Mouse (Mus musculus): ENCODE results near the gene Olfr1303. TPM values are rescaled to one million over a fixed set of nuclear protein-coding genes. Genes with fewer than 3 reads are reported as not detected.

The Olfr1303 gene
- not detected in 2 replicates for polyA plus RNA-seq (2015; fragmentation: Nextera tagmentation; extraction: Ambion mirVana)

GRCm38 (mm10) chr2:111820240-111820639 is at the start of gene Olfr1303:
Gene Olfr1303 (minus strand): TSS chr2:111820340.
- no peak for ATAC-seq
- H3K9ac ChIP-seq = no peak within 1 kb of the TSS
- H3K4me3 ChIP-seq (replicated peaks) = no peak within 1 kb of the TSS
- WGBS = 80% methylated on average over 2 of the region's 2 CpGs
- no peaks in the 10 kb centered on the region for H3K36me3 ChIP-seq
- no peaks in the 10 kb centered on the region for H3K4me1 ChIP-seq (replicated peaks)
- no peaks in the 10 kb centered on the region for H3K9me3 ChIP-seq
- no peaks in the 10 kb centered on the region for H3K27me3 ChIP-seq (replicated peaks)
- H3K4me2 ChIP-seq (replicated peaks) = no peak within 1 kb of the TSS
- no peak within 1 kb of the TSS for H3K27ac ChIP-seq

DNA sequence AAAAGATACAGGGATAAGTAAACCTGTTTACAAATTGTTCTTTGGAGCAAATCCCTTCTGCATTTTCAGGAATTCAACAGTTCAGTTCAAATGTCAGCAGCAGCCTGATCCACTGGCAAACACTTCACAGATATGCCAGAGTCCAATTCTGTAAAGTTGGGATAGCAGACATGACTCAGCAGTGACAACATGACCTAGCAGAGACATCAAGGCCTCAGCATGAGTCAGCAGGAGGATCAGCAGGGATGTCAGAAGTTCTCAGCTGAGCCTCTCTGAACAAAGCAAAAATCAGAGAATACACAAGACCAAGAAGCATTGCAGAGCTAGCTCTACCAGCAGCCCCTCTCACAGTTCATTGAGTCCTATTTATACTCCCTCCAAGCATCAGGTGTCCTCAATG is 7.2 kb downstream of the Olfr1303 start:
- no peaks in the 10 kb centered on the region for H3K36me3 ChIP-seq
- ATAC-seq = no peak
- no peak overlapping the region for H3K4me2 ChIP-seq (replicated peaks)
- no peaks in the 10 kb centered on the region for H3K27me3 ChIP-seq (replicated peaks)
- no peak overlapping the region for H3K9ac ChIP-seq
- no peaks in the 10 kb centered on the region for H3K9me3 ChIP-seq
- no peaks in the 10 kb centered on the region for H3K4me1 ChIP-seq (replicated peaks)
- H3K27ac ChIP-seq = no peak overlapping the region
- no peak overlapping the region for H3K4me3 ChIP-seq (replicated peaks)

GRCm38 (mm10) chr2:111777129-111777528 is 43.0 kb downstream of the Olfr1303 start, which contains the start of gene Olfr1302:
Gene Olfr1302 (plus strand): TSS chr2:111777429.
- 86% methylated on average over 2 of the region's 2 CpGs for WGBS
- H3K27me3 ChIP-seq (replicated peaks) = no peaks in the 10 kb centered on the region
- no peak within 1 kb of the TSS for H3K9ac ChIP-seq
- H3K36me3 ChIP-seq = no peaks in the 10 kb centered on the region
- no peak within 1 kb of the TSS for H3K4me2 ChIP-seq (replicated peaks)
- no peaks in the 10 kb centered on the region for H3K9me3 ChIP-seq
- H3K4me1 ChIP-seq (replicated peaks) = no peaks in the 10 kb centered on the region
- H3K27ac ChIP-seq = no peak within 1 kb of the TSS
- ATAC-seq = no peak
- H3K4me3 ChIP-seq (replicated peaks) = no peak within 1 kb of the TSS

Other genes with a start within 250 kb of the Olfr1303 start
- gene Olfr1297, start 193.8 kb downstream of the Olfr1303 start, polyA plus RNA-seq (2015; fragmentation: Nextera tagmentation; extraction: Ambion mirVana) = not detected in 2 replicates
- gene Olfr1298, start 171.1 kb downstream of the Olfr1303 start, polyA plus RNA-seq (2015; fragmentation: Nextera tagmentation; extraction: Ambion mirVana) = not detected in 2 replicates
- gene Olfr1299, start 158.9 kb downstream of the Olfr1303 start, polyA plus RNA-seq (2015; fragmentation: Nextera tagmentation; extraction: Ambion mirVana) = not detected in 2 replicates
- gene Olfr1301, start 69.3 kb downstream of the Olfr1303 start, polyA plus RNA-seq (2015; fragmentation: Nextera tagmentation; extraction: Ambion mirVana) = not detected in 2 replicates
- not detected in 2 replicates for gene Olfr1302, start 42.9 kb downstream of the Olfr1303 start, polyA plus RNA-seq (2015; fragmentation: Nextera tagmentation; extraction: Ambion mirVana)
- not detected in 2 replicates for gene Olfr1305, start 56.8 kb upstream of the Olfr1303 start, polyA plus RNA-seq (2015; fragmentation: Nextera tagmentation; extraction: Ambion mirVana)
- not detected in 2 replicates for gene Olfr1306, start 95.9 kb upstream of the Olfr1303 start, polyA plus RNA-seq (2015; fragmentation: Nextera tagmentation; extraction: Ambion mirVana)
- 0.01 TPM in 1 of 2 replicates, not detected in the other for gene Olfr1307, start 129.1 kb upstream of the Olfr1303 start, polyA plus RNA-seq (2015; fragmentation: Nextera tagmentation; extraction: Ambion mirVana)
- gene Olfr1308, start 144.6 kb upstream of the Olfr1303 start, polyA plus RNA-seq (2015; fragmentation: Nextera tagmentation; extraction: Ambion mirVana) = not detected in 2 replicates
- gene Olfr1309, start 169.9 kb upstream of the Olfr1303 start, polyA plus RNA-seq (2015; fragmentation: Nextera tagmentation; extraction: Ambion mirVana) = not detected in 2 replicates
- not detected in 2 replicates for gene Olfr1310, start 192.4 kb upstream of the Olfr1303 start, polyA plus RNA-seq (2015; fragmentation: Nextera tagmentation; extraction: Ambion mirVana)
- not detected in 2 replicates for gene Olfr1311, start 204.1 kb upstream of the Olfr1303 start, polyA plus RNA-seq (2015; fragmentation: Nextera tagmentation; extraction: Ambion mirVana)
- not detected in 2 replicates for gene Olfr1312, start 229.9 kb upstream of the Olfr1303 start, polyA plus RNA-seq (2015; fragmentation: Nextera tagmentation; extraction: Ambion mirVana)

Data from intestine, embryonic 15.5 days (tissue).